Mouse (Mus musculus) hindbrain, postnatal 0 days (tissue): Measurements from ENCODE around the gene Ubap1l. TPM values are rescaled to one million over a fixed set of nuclear protein-coding genes. Genes with fewer than 3 reads are reported as not detected.

Experiments
- ATAC-seq: fragments of 200-750 bp; cut with Nextera tagmentation; 2 replicates; pipeline ENCODE4 v1.8.0; 2017; ENCODE audit warnings: mild to moderate bottlenecking, moderate TSS enrichment, moderate library complexity
- DNase-seq: peaks from one replicate; pipeline ENCODE4 v3.0.0-alpha.2; 2015; ENCODE audit warnings: low spot score
- H3K27ac ChIP-seq: fragments of 300-500 bp; sonication (generic); 2 replicates; pipeline ENCODE4 v1.5.1; 2014; ENCODE audit warnings: mild to moderate bottlenecking
- H3K27me3 ChIP-seq: fragments of 300-500 bp; sonication (generic); 2 replicates; pipeline ENCODE4 v1.6.1; 2014; ENCODE audit warnings: low read length, mixed read lengths; ENCODE audit not compliant: insufficient read depth
- H3K36me3 ChIP-seq: fragments of 300-500 bp; sonication (generic); 2 replicates; pipeline ENCODE4 v1.6.1; 2014; ENCODE audit warnings: low read length, mixed read lengths; ENCODE audit not compliant: insufficient read depth
- H3K4me1 ChIP-seq: fragments of 300-500 bp; sonication (generic); 2 replicates; pipeline ENCODE4 v1.6.1; 2014; ENCODE audit warnings: antibody characterized with exemption, low read length, mixed read lengths; ENCODE audit not compliant: insufficient read depth
- H3K4me2 ChIP-seq: fragments of 300-500 bp; sonication (generic); 2 replicates; pipeline ENCODE4 v1.6.1; 2014; ENCODE audit warnings: low read depth, mild to moderate bottlenecking, low read length, moderate library complexity, mixed read lengths
- H3K4me3 ChIP-seq: fragments of 300-500 bp; sonication (generic); 2 replicates; pipeline ENCODE4 v1.5.1; 2014; ENCODE audit warnings: low read length
- H3K9ac ChIP-seq: fragments of 300-500 bp; sonication (generic); replicated peaks from 2 replicates; pipeline ENCODE4 v1.6.1; 2014; ENCODE audit warnings: mild to moderate bottlenecking, low read length, moderate library complexity, mixed read lengths
- H3K9me3 ChIP-seq: fragments of 300-500 bp; sonication (generic); 2 replicates; pipeline ENCODE4 v1.6.1; 2016; ENCODE audit warnings: low read length, mixed read lengths
- CTCF ChIP-seq: IDR thresholded peaks from 2 replicates; pipeline ENCODE4 v1.5.1; 2016; ENCODE audit warnings: antibody characterized with exemption, control low read depth, low read depth
- WGBS: fragments of 180-500 bp; shearing (Covaris S2); extraction: QIAGEN DNeasy Blood & Tissue Kit; methylation state at CpG from one replicate; pipeline ENCODE4 v1.1.7; 2014; 5-methylcytosine and 5-hydroxymethylcytosine counted together
- polyA plus RNA-seq: library from polyadenylated mRNA; unstranded; fragments of >200 nt; fragmentation: Nextera tagmentation; extraction: Ambion mirVana; gene quantifications from 2 replicates; pipeline ENCODE4 v1.2.1, GENCODE M21; 2015
- total RNA-seq: library from RNA; depleted of rRNA; stranded (reverse); fragments of >200 nt; gene quantifications from 2 replicates; pipeline ENCODE4 v1.2.3, GENCODE M21; 2014

The Ubap1l gene
- total and polyA plus RNA-seq, 2 experiments from 2014 or later = 2.4 to 8.6 TPM

DNA sequence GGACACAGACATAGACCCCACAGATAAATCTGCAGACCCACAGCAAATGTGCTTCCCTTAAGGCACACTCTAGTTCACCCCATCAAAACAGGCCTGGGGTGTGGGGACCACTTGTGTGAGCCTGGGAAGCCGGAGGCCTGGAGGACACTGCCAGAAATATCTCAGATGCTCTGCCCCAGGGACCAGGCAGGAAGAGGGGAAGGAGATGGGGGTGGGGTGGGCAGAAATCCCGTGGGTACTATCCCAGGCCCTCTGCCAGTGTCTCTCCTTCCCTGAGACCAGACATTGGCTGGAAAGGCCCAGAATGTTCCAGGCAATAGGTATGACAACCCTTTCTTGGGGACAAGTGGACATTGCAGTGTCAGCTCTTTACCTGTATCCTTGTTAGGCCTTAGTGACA lies 32.8 kb downstream of the Ubap1l start:
- WGBS = 48% methylated on average over 2 of the region's 2 CpGs
- TF ChIP-seq CTCF = no peak
- Histone ChIP-seq H3K4me2 (no peak overlapping the region), H3K9ac (no peak overlapping the region), H3K4me3 (no peak overlapping the region), H3K27me3 (peaks cover 30% of the 10 kb centered on the region), H3K4me1 (peaks cover 6% of the 10 kb centered on the region), H3K27ac (no peak overlapping the region), H3K9me3 (no peaks in the 10 kb centered on the region), H3K36me3 (no peaks in the 10 kb centered on the region)
- ATAC-seq (no peak), DNase-seq (no peak)

GRCm38 (mm10) chr9:65394360-65394759 lies 33.5 kb downstream of the Ubap1l start:
- no peak for TF ChIP-seq CTCF
- Histone ChIP-seq H3K4me1 (peaks cover 6% of the 10 kb centered on the region), H3K9me3 (no peaks in the 10 kb centered on the region), H3K27ac (no peak overlapping the region), H3K4me3 (no peak overlapping the region), H3K27me3 (peaks cover 30% of the 10 kb centered on the region), H3K4me2 (no peak overlapping the region), H3K36me3 (no peaks in the 10 kb centered on the region), H3K9ac (no peak overlapping the region)
- WGBS = 75% methylated on average over 2 of the region's 2 CpGs
- no peak for DNase-seq
- no peak for ATAC-seq

DNA sequence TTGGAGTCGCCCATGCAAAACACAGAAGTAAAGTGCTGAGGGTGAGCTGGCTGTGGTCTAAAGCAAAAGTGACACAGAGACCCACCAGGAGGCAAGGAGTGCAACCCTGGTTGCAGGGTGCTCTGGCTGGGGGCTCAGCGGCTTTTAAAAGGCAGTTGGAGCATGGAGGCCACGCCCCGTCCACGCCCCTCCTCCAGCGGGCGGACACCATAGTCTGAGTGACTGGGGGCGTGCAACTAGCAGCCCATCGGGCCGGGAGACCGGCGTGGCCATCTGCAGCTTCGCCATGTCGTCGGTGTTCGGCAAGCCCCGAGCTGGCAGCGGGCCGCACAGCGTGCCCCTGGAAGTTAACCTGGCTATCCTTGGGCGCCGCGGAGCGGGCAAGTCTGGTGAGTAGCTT lies 37.4 kb downstream of the Ubap1l start, which contains the start of gene Rasl12:
Gene Rasl12 (plus strand): TSS at position 228 of the 400 bp plus-strand sequence.
- Histone ChIP-seq H3K36me3 (no peaks in the 10 kb centered on the region), H3K4me1 (peaks cover 6% of the 10 kb centered on the region), H3K27ac (no peak within 1 kb of the TSS), H3K27me3 (no peaks in the 10 kb centered on the region), H3K9me3 (no peaks in the 10 kb centered on the region), H3K4me3 (peak within 1 kb of the TSS; percentile 42), H3K9ac (peak within 1 kb of the TSS; percentile 47), H3K4me2 (peak within 1 kb of the TSS; percentile 72)
- ATAC-seq = peak; percentile 84
- peak; percentile 80 for DNase-seq
- TF ChIP-seq CTCF = no peak
- WGBS = under 1% methylated on average over 24 of the region's 24 CpGs

DNA sequence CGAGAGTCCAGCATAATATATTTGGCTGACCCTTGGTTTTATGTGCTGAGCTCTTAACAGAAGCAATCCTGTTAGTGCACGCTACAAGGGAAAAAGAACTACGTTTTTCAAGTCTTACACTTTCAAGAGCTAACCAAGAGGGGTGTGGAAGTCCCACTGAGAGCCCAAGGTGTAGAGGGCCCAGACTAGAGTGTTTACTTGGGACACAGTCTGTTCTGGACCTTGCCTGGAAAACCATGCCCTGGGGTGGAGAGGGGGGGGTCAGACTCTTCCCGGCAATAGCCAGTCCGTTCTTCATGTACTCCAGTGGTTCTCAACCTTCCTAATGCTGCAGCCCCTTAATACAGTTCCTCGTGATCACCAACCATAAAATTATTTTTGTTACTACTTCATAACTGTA lies 39.1 kb downstream of the Ubap1l start:
- 83% methylated on average over 6 of the region's 6 CpGs for WGBS
- no peaks in the 10 kb centered on the region for H3K27me3 ChIP-seq
- no peaks in the 10 kb centered on the region for H3K36me3 ChIP-seq
- DNase-seq = no peak
- H3K4me1 ChIP-seq = peaks cover 6% of the 10 kb centered on the region
- H3K9ac ChIP-seq = no peak overlapping the region
- H3K4me2 ChIP-seq = no peak overlapping the region
- no peaks in the 10 kb centered on the region for H3K9me3 ChIP-seq
- H3K4me3 ChIP-seq = no peak overlapping the region
- no peak for TF ChIP-seq CTCF
- H3K27ac ChIP-seq = no peak overlapping the region
- ATAC-seq = no peak

GRCm38 (mm10) chr9:65404331-65405183 lies 43.7 kb downstream of the Ubap1l start:
- H3K4me1 ChIP-seq = no peaks in the 10 kb centered on the region
- peak; percentile 76 for DNase-seq
- WGBS = 60% methylated on average over 15 of the region's 15 CpGs
- H3K4me3 ChIP-seq = no peak overlapping the region
- H3K4me2 ChIP-seq = peak overlapping the region; percentile 16; the same call in 1 of the 2 replicates
- no peak for TF ChIP-seq CTCF
- H3K27me3 ChIP-seq = no peaks in the 10 kb centered on the region
- no peak overlapping the region for H3K27ac ChIP-seq
- no peak for ATAC-seq
- H3K9ac ChIP-seq = no peak overlapping the region
- no peaks in the 10 kb centered on the region for H3K36me3 ChIP-seq
- no peaks in the 10 kb centered on the region for H3K9me3 ChIP-seq

DNA sequence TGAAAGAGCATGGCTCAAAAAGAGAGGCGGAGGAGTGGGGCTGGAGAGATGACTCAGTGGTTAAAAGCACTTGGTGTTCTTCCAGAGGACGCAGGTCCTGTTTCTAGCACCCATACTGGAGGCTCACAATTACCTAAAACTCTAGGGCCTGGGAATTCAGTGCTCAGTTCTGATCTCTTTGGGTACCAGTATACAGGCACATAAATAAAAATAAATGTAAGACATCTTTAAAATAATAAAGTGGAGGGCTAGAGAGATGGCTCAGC lies 44.3 kb downstream of the Ubap1l start:
- TF ChIP-seq CTCF = no peak
- H3K9me3 ChIP-seq = no peaks in the 10 kb centered on the region
- H3K27me3 ChIP-seq = no peaks in the 10 kb centered on the region
- no peaks in the 10 kb centered on the region for H3K4me1 ChIP-seq
- DNase-seq = no peak
- no peak for ATAC-seq
- H3K27ac ChIP-seq = no peak overlapping the region
- no peaks in the 10 kb centered on the region for H3K36me3 ChIP-seq
- no peak overlapping the region for H3K4me2 ChIP-seq
- H3K4me3 ChIP-seq = no peak overlapping the region
- H3K9ac ChIP-seq = no peak overlapping the region
- WGBS = 78% methylated on average over 2 of the region's 2 CpGs

- no peak for TF ChIP-seq CTCF
- Histone ChIP-seq H3K36me3 (no peaks in the 10 kb centered on the region), H3K4me3 (no peak overlapping the region), H3K9me3 (no peaks in the 10 kb centered on the region), H3K4me1 (no peaks in the 10 kb centered on the region), H3K27ac (no peak overlapping the region), H3K4me2 (no peak overlapping the region), H3K27me3 (no peaks in the 10 kb centered on the region), H3K9ac (no peak overlapping the region)
- 79% methylated on average over 5 of the region's 5 CpGs for WGBS
- DNase-seq (no peak), ATAC-seq (no peak)
These were observed 46.5 kb downstream of the Ubap1l start for GRCm38 (mm10) chr9:65407327-65407726.
